Mouse (Mus musculus) thymus, adult 2 months (tissue): ENCODE data around the gene Hoxd4. TPM values are rescaled to one million over a fixed set of nuclear protein-coding genes. Genes with fewer than 3 reads are reported as not detected.

Experiments used
- DNase-seq: peaks from one replicate; pipeline ENCODE4 v3.0.0; 2021
- H3K27ac ChIP-seq: fragments of 200-500 bp; 2 replicates; pipeline ENCODE4 v1.5.1; 2012; ENCODE audit warnings: low read length, control low read depth; ENCODE audit not compliant: control insufficient read depth, insufficient read depth
- H3K27me3 ChIP-seq: fragments of 200-500 bp; 2 replicates; pipeline ENCODE4 v1.6.1; 2012; ENCODE audit warnings: mild to moderate bottlenecking, low read length, moderate library complexity, mixed read lengths; ENCODE audit not compliant: control insufficient read depth, insufficient read depth
- H3K36me3 ChIP-seq: fragments of 200-500 bp; 2 replicates; pipeline ENCODE4 v1.6.1; 2012; ENCODE audit warnings: mild to moderate bottlenecking, low read length, moderate library complexity; ENCODE audit not compliant: control insufficient read depth, insufficient read depth
- H3K4me1 ChIP-seq: fragments of 200-500 bp; replicated peaks from 2 replicates; pipeline ENCODE4 v1.6.1; 2012; ENCODE audit warnings: low read length; ENCODE audit not compliant: control insufficient read depth, insufficient read depth
- H3K4me3 ChIP-seq: fragments of 200-500 bp; 2 replicates; pipeline ENCODE4 v1.5.1; 2012; ENCODE audit warnings: mild to moderate bottlenecking, low read length, control low read depth, moderate library complexity; ENCODE audit not compliant: control insufficient read depth, insufficient read depth
- CTCF ChIP-seq: fragments of 200-500 bp; IDR thresholded peaks from 2 replicates; pipeline ENCODE4 v1.5.1; 2012; ENCODE audit warnings: mild to moderate bottlenecking, control low read depth, low read length, moderate library complexity, borderline replicate concordance; ENCODE audit not compliant: control insufficient read depth, poor library complexity, insufficient read depth; ENCODE audit errors: extremely low read depth
- POLR2A ChIP-seq: fragments of 200-500 bp; IDR thresholded peaks from 2 replicates; pipeline ENCODE4 v1.6.1; 2012; ENCODE audit warnings: mild to moderate bottlenecking, low read length, control low read depth, moderate library complexity; ENCODE audit not compliant: control insufficient read depth, poor library complexity, insufficient read depth; ENCODE audit errors: extremely low read depth
- WGBS: fragments of 180-500 bp; shearing (Covaris S2); methylation state at CpG from one replicate; pipeline ENCODE4 v1.1.7; 2018; 5-methylcytosine and 5-hydroxymethylcytosine counted together
- polyA plus RNA-seq: library from polyadenylated mRNA; depleted of rRNA; stranded (reverse); fragments of >200 nt; gene quantifications from 2 replicates; pipeline ENCODE4 v1.2.3, GENCODE M21; 2012

Gene Hoxd4
- polyA plus RNA-seq, 1 experiment, result 2.3 TPM

DNA sequence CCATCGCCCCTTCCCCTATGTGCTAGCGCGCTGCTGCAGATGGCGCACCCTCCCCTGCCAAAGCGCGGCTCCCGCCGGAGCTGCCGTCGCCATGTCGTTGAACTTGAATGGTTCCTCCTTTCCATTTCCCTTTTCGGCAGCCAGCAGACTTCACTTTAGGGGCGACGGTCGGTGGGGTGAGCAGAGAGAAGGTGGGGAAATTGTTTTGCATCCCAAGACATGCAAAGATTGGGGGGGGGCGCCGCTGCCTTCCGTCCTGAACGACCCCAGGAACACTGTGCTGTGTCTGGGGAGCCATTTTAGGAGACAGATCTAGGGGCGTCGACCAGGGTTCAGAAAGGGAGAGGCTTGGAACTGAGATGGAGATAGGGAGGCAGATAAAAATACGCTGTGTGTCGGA is 31.7 kb upstream of the Hoxd4 start:
- no peak for TF ChIP-seq CTCF
- no peak for TF ChIP-seq POLR2A
- no peak for DNase-seq
- Histone ChIP-seq H3K4me3 (no peak overlapping the region), H3K36me3 (no peaks in the 10 kb centered on the region), H3K27me3 (peaks cover 35% of the 10 kb centered on the region), H3K4me1 (no peaks in the 10 kb centered on the region), H3K27ac (no peak overlapping the region)
- 4% methylated on average over 23 of the region's 23 CpGs for WGBS

DNA sequence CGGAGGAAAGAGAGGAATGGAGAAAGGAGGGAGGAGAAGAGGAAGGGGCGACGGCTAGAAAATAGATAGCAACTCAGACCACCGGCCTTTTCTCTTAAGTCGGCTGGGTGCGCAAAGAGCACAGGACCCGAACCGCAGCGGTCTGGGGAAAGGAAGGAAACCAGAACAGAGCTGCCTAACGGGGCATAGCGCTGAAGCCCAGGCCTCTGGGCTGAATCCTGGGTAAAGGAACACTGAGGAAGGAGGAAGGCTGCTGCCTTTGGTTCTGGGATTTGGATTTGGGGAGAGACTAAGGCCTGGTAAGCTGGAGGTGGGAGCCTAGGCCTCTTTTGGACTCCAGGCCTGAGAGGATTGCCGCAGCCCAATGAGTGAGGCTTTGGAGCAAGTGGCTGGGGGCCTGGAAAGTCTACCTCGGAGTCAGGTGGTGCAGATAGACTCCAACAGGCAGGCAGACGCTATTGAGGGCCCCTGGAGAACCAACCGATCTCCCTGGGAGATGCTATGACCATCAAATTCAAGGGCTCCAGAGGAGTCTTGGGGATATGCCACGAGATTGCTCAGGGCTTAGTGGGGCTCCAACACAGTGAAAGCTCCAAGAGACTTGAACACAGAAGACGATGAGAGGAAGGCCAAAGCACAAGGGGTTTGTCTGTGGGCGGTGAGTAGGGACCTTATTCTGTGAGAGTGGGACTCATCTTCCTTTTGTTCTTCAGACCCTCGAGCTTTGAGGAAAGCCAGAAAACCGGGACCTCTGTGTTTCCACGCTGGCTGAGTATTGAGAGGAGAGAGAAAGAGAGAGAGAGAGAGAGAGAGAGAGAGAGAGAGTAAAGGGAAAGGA is 30.9 kb upstream of the Hoxd4 start:
- no peak for DNase-seq
- Histone ChIP-seq H3K4me3 (no peak overlapping the region), H3K4me1 (no peaks in the 10 kb centered on the region), H3K27me3 (peaks cover 28% of the 10 kb centered on the region), H3K36me3 (no peaks in the 10 kb centered on the region), H3K27ac (no peak overlapping the region)
- 9% methylated on average over 21 of the region's 21 CpGs for WGBS
- TF ChIP-seq POLR2A, result no peak
- TF ChIP-seq CTCF, result no peak

DNA sequence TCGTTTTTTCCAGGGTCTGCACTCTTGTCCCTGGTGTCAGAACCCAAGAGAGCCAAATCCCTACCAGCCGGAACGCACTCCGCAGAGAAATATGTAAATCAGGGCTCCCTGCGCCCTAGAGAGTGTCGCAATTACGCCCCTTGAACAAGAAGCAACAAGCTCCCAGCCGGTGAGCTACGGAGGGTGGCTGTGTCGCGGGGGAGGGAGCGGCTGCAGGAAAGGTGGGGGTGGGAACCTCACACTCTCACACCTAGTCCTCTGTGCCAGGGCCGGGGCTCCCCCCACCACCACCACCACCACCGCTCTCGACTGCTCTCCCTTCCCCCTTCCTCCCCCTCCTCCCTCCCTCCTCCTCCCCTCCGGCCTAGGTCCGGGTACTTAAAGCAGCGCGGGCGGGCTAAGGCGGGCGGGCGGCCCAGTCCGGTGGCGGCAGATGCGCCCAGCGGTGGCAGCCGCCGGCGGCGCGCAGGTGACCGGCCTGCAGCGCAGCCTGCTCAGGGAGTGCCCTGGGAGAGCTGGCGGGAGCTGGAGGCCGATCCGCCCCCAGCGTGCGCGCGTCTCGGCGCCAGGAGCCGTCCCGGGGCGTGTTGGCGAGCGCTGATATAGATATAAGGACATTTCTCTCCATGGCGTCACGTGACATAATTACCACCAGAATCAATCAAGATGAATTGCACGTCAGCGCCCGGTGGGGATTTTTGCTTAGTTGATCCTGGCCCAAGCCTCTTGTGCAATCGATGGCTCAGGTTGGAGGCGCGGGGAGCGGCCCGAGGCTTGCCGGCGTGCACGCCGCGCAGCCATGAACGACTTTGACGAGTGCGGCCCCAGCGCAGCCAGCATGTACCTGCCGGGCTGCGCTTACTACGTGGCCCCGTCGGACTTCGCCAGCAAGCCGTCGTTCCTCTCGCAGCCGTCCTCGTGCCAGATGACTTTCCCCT is 29.9 kb upstream of the Hoxd4 start:
- no peak for DNase-seq
- Histone ChIP-seq H3K4me1 (no peaks in the 10 kb centered on the region), H3K27ac (no peak overlapping the region), H3K27me3 (peaks cover 20% of the 10 kb centered on the region), H3K36me3 (no peaks in the 10 kb centered on the region), H3K4me3 (no peak overlapping the region)
- TF ChIP-seq POLR2A (no peak), CTCF (no peak)
- 6% methylated on average over 76 of the region's 78 CpGs for WGBS

DNA sequence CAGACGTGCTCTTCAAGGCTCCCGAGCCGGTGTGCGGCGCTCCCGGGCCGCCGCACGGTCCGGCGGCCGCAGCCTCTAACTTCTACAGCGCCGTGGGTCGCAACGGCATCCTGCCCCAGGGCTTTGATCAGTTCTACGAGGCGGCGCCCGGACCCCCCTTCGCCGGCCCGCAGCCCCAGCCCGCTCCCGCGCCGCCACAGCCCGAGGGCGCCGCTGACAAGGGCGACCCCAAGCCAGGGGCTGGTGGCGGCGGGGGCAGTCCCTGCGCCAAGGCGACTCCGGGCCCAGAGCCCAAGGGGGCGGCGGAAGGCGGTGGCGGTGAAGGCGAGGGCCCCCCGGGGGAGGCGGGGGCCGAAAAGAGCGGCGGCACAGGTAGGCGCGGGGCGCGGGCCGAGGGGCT is 28.9 kb upstream of the Hoxd4 start:
- 9% methylated on average over 45 of the region's 51 CpGs for WGBS
- H3K36me3 ChIP-seq, result no peaks in the 10 kb centered on the region
- no peak overlapping the region for H3K27ac ChIP-seq
- H3K27me3 ChIP-seq, result peaks cover 24% of the 10 kb centered on the region
- DNase-seq, result no peak
- H3K4me1 ChIP-seq, result no peaks in the 10 kb centered on the region
- TF ChIP-seq CTCF (no peak), POLR2A (no peak)
- no peak overlapping the region for H3K4me3 ChIP-seq

DNA sequence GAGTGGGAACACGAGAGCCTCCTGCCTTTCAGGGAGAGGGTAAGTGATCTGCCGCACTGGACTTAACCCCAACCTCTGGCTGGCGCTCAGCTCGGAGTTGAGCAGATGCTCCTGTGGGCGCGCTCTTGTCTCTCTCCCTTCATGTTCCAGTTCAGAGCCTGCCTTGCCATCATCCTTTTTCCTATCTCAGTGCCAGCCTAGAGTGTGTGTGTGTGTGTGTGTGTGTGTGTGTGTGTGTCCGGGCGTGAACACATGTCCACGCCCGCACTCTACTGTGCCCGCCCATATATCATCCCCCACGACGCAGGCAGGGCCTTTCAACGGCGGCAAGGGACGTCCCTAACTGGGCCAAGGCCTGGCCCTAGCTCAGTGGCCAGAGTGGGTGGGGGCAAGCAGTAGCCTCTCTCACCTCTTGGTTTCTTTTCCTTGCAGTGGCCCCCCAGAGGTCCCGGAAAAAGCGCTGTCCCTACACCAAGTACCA is 28.2 kb upstream of the Hoxd4 start:
- DNase-seq, result no peak
- Histone ChIP-seq H3K36me3 (no peaks in the 10 kb centered on the region), H3K27ac (no peak overlapping the region), H3K4me3 (no peak overlapping the region), H3K27me3 (peaks cover 25% of the 10 kb centered on the region), H3K4me1 (no peaks in the 10 kb centered on the region)
- TF ChIP-seq CTCF, result no peak
- TF ChIP-seq POLR2A, result no peak
- WGBS, result 7% methylated on average over 18 of the region's 18 CpGs

DNA sequence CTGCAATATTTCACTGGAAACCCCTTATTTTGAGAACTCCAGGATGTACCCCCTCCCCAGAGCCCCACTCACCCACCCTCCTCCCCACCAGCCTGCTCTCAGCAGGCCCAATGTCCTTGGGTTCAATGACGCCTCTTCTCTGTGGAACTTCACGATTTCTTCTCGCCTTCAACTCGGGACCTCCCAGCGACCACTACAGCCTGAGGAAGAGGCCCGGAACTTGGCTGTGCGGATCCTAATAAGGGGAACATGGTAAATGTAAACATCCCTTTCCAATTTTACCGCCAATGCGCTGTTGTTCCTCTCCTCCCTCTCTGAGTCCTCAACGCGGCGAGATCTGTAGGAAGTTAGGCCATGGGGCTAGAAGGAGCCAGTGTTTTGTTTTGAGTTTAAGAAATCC is 27.6 kb upstream of the Hoxd4 start:
- H3K36me3 ChIP-seq, result no peaks in the 10 kb centered on the region
- TF ChIP-seq POLR2A (no peak), CTCF (no peak)
- DNase-seq, result no peak
- WGBS, result 13% methylated on average over 12 of the region's 12 CpGs
- peaks cover 27% of the 10 kb centered on the region for H3K27me3 ChIP-seq
- no peak overlapping the region for H3K27ac ChIP-seq
- H3K4me3 ChIP-seq, result no peak overlapping the region
- no peaks in the 10 kb centered on the region for H3K4me1 ChIP-seq
